Mouse (Mus musculus) ES-E14 (cell line): Measurements from ENCODE around the gene Prpf18. TPM values are rescaled to one million over a fixed set of nuclear protein-coding genes. Genes with fewer than 3 reads are reported as not detected.

Experiments
- DNase-seq: peaks from one replicate; pipeline ENCODE4 v3.0.0-alpha.2; 2013; ENCODE audit warnings: low read depth, low spot score
- H3K27ac ChIP-seq: 2 replicates; pipeline ENCODE4 v1.5.1; 2012; ENCODE audit warnings: low read depth, mild to moderate bottlenecking, low read length, moderate library complexity, mixed read lengths; ENCODE audit not compliant: poor library complexity, insufficient read depth, severe bottlenecking
- H3K36me3 ChIP-seq: 2 replicates; pipeline ENCODE4 v1.6.1; 2012; ENCODE audit warnings: mild to moderate bottlenecking, low read length, moderate library complexity, mixed read lengths; ENCODE audit not compliant: control insufficient read depth, poor library complexity, insufficient read depth, severe bottlenecking
- H3K4me1 ChIP-seq, 2 experiments: fragments of 150-350 bp in 1 of 2; sonication (generic) in 1 of 2; 2 replicates each; pipeline ENCODE4 v1.6.1; 2012; ENCODE audit warnings: low read length in 2 of 2, mild to moderate bottlenecking in 1 of 2, mixed read lengths in 1 of 2; ENCODE audit not compliant: control insufficient read depth in 2 of 2, insufficient read depth in 2 of 2, poor library complexity in 1 of 2
- H3K4me3 ChIP-seq, 2 experiments: fragments of 150-350 bp in 1 of 2; sonication (generic) in 1 of 2; 2 replicates each; pipeline ENCODE4 v1.5.1; 2012; ENCODE audit warnings: low read length in 2 of 2, low read depth in 1 of 2, mild to moderate bottlenecking in 1 of 2, mixed read lengths in 1 of 2; ENCODE audit not compliant: insufficient read depth in 1 of 2, poor library complexity in 1 of 2, severe bottlenecking in 1 of 2
- H3K9ac ChIP-seq: 2 replicates; pipeline ENCODE4 v1.6.1; 2012; ENCODE audit warnings: low read depth, mild to moderate bottlenecking, low read length, mixed read lengths; ENCODE audit not compliant: poor library complexity, insufficient read depth, severe bottlenecking
- H3K9me3 ChIP-seq: fragments of 150-350 bp; sonication (generic); 2 replicates; pipeline ENCODE4 v1.6.1; 2012; ENCODE audit warnings: low read depth, mild to moderate bottlenecking, low read length; ENCODE audit not compliant: control insufficient read depth, insufficient read depth
- CHD2 ChIP-seq: IDR thresholded peaks from 2 replicates; pipeline ENCODE4 v1.6.1; 2014; ENCODE audit warnings: mild to moderate bottlenecking, low read depth, low read length, inconsistent platforms
- HCFC1 ChIP-seq: IDR thresholded peaks from 2 replicates; pipeline ENCODE4 v1.6.1; 2012; ENCODE audit warnings: low read length, inconsistent platforms, borderline replicate concordance; ENCODE audit not compliant: insufficient read depth
- MAFK ChIP-seq: IDR thresholded peaks from 2 replicates; pipeline ENCODE4 v1.6.1; 2014; ENCODE audit warnings: mild to moderate bottlenecking, low read depth, low read length, inconsistent platforms; ENCODE audit not compliant: insufficient read depth
- ZC3H11A ChIP-seq: IDR thresholded peaks from 2 replicates; pipeline ENCODE4 v1.6.1; 2012; ENCODE audit warnings: low read depth, mild to moderate bottlenecking, inconsistent platforms, low read length, borderline replicate concordance
- ZNF384 ChIP-seq: IDR thresholded peaks from 2 replicates; pipeline ENCODE4 v1.6.1; 2012; ENCODE audit warnings: low read depth, low read length, inconsistent platforms
- in situ Hi-C, 2 experiments: fragments of 600-800 bp; cut with MboI; formaldehyde crosslinking; loops; one replicate each; pipeline ENCODE4 v1.15.1; 2025; ENCODE audit warnings: low sequenced_read_pairs in 2 of 2, inconsistent platforms in 1 of 2; ENCODE audit not compliant: unreplicated experiment in 2 of 2
- total RNA-seq: library from RNA; depleted of rRNA; stranded (reverse); fragments of 300-350 nt; gene quantifications from 2 replicates; pipeline ENCODE4 v1.2.3, GENCODE M21; 2012

Prpf18 gene
- total RNA-seq, 1 experiment: 22.9 TPM

DNA sequence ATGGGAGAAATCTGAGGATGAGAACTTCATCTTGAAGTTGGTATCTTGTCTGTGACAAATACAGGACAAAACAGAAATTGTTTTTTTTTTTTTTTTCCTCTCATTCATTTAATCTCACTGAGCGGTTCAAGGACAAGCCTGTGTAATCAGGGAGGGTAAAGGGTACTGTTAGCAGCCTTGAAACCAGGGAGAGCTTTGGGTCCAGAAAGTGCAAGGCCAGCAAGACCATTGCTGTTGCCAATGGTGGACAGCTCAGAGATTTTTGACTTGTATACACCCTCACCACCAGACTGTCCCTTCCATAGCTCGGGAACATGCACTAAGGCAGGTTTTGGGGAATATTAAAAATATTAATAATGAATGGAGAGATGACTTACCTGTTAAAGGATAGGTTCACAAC, 16.7 kb upstream of the Prpf18 start:
- Histone ChIP-seq H3K4me3 (no peak overlapping the region), H3K36me3 (no peaks in the 10 kb centered on the region), H3K9me3 (no peaks in the 10 kb centered on the region), H3K27ac (no peak overlapping the region), H3K9ac (no peak overlapping the region), H3K4me1 (peaks cover 0 to 2% of the 10 kb centered on the region in 2 experiments; a peak in 2 of 4 replicates)
- no peak for TF ChIP-seq ZC3H11A
- TF ChIP-seq HCFC1: no peak
- no peak for TF ChIP-seq ZNF384
- no peak for TF ChIP-seq CHD2
- no peak for TF ChIP-seq MAFK
- in situ Hi-C loops: loop anchor here in 1 of 2 experiments (25.0 kb wide), 1 partner anchor 194 kb away; no protein-coding TSS in a partner anchor
- DNase-seq: no peak

GRCm38 (mm10) chr2:4660677-4661076, 8.8 kb upstream of the Prpf18 start:
- Histone ChIP-seq H3K9ac (no peak overlapping the region), H3K27ac (no peak overlapping the region), H3K9me3 (0 out of 2 replicates have a peak, but pooled peaks cover 2% of the 10 kb centered on the region), H3K36me3 (no peaks in the 10 kb centered on the region), H3K4me3 (no peak overlapping the region), H3K4me1 (no peaks in the 10 kb centered on the region)
- no peak for TF ChIP-seq ZC3H11A
- TF ChIP-seq ZNF384: no peak
- TF ChIP-seq MAFK: peak; percentile 50; the same call in 1 of the 2 replicates
- no peak for TF ChIP-seq HCFC1
- TF ChIP-seq CHD2: no peak
- in situ Hi-C loops: loop anchor here in 1 of 2 experiments (25.0 kb wide), 1 partner anchor 202 kb away; no protein-coding TSS in a partner anchor
- DNase-seq: no peak

DNA sequence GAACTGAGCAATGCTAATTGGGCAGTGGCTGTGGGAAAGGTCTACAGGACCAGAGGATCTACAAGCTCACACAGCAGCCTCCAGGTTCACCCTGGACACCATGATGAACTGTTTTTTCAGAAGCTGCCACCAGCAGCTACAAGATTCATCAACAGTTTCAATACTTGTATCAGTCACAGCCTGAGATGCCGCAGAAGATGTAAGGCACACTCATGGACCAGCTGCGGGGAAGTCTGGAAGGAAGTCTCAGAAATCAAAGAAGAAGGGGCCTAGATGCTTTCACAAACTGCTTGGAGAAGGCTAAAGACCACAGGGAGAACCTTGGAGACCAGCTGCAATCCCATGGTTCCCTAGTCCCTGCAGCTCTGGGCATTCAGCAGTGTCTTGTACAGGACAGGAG, 2.3 kb downstream of the Prpf18 start:
- no peak for DNase-seq
- no peak for TF ChIP-seq HCFC1
- no peak for TF ChIP-seq ZC3H11A
- TF ChIP-seq MAFK: no peak
- TF ChIP-seq CHD2: no peak
- no peak for TF ChIP-seq ZNF384
- in situ Hi-C loops: loop anchor here in 1 of 2 experiments (25.0 kb wide), 1 partner anchor 213 kb away; no protein-coding TSS in a partner anchor
- Histone ChIP-seq H3K36me3 (0 out of 2 replicates have a peak, but pooled peaks cover 2% of the 10 kb centered on the region), H3K9ac (no peak overlapping the region), H3K27ac (no peak overlapping the region), H3K4me3 (no peak overlapping the region), H3K4me1 (0 out of 4 replicates have a peak, but pooled peaks cover 0 to 4% of the 10 kb centered on the region in 2 experiments), H3K9me3 (no peaks in the 10 kb centered on the region)

DNA sequence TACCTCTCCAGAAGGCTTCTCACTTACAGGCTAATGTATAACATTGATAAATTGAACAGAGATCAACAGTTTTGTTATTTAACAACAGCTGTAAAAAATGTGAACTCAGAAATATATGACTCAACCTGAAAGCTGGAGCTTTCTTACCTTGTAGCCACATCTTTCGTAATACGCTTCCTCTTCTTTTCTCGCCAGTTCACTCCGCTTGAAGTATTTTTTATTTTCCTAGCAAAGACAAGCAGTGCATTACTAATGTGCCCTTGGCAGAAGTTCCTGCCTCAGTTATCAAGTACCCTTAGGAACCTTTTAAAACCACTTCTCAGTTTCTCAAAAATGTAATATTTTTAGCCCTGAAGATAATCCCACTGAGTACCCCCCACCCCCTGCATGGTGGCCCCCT, 3.8 kb downstream of the Prpf18 start:
- no peaks in the 10 kb centered on the region for H3K9me3 ChIP-seq
- 0 out of 4 replicates have a peak, but pooled peaks cover 0 to 4% of the 10 kb centered on the region in 2 experiments for H3K4me1 ChIP-seq
- peaks cover 2% of the 10 kb centered on the region; the same call in 1 of the 2 replicates for H3K36me3 ChIP-seq
- H3K27ac ChIP-seq: no peak overlapping the region
- no peak for TF ChIP-seq MAFK
- H3K4me3 ChIP-seq: no peak overlapping the region
- no peak for DNase-seq
- H3K9ac ChIP-seq: no peak overlapping the region
- in situ Hi-C loops: no loop called here

DNA sequence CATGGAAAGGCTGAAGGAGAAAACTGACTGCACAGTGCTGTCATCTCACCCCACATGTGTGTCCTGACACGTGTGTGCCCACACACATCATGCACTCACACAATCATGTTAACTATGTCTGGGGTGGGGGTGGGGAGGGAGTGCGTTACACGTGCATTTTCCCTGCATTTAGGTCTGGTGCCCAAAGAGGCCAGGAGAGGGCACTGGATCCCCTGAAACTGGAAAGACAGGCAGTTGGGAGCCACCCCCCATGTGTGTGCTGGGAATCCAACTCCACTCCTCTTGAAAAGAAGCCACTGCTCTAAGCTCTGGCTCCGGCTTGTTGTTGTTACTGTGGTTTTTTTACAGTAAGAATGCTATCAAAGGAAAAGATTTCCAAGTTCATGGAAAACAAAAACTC, 6.8 kb downstream of the Prpf18 start:
- Histone ChIP-seq H3K36me3 (peaks cover 7% of the 10 kb centered on the region), H3K9ac (no peak overlapping the region), H3K4me3 (no peak overlapping the region), H3K9me3 (no peaks in the 10 kb centered on the region), H3K27ac (no peak overlapping the region), H3K4me1 (no peaks in the 10 kb centered on the region)
- no peak for DNase-seq
- TF ChIP-seq ZNF384: no peak
- no peak for TF ChIP-seq CHD2
- no peak for TF ChIP-seq MAFK
- no peak for TF ChIP-seq ZC3H11A
- no peak for TF ChIP-seq HCFC1
- in situ Hi-C loops: no loop called here
